Mouse (Mus musculus) C2C12 (cell line): ENCODE measurements around the gene Cped1.

Experiments used
- CEBPB ChIP-seq: IDR thresholded peaks from one replicate; pipeline ENCODE4 v1.6.1; 2011; ENCODE audit warnings: low read depth, mild to moderate bottlenecking, control low read depth, moderate library complexity
- CTCF ChIP-seq: IDR thresholded peaks from one replicate; pipeline ENCODE4 v1.5.1; 2011; ENCODE audit not compliant: control insufficient read depth, insufficient read depth, insufficient read length
- MYOD1 ChIP-seq: IDR thresholded peaks from one replicate; pipeline ENCODE4 v1.6.1; 2011; ENCODE audit warnings: low read depth; ENCODE audit not compliant: control insufficient read depth, insufficient read length
- MYOG ChIP-seq: IDR thresholded peaks from one replicate; pipeline ENCODE4 v1.6.1; 2011; ENCODE audit not compliant: control insufficient read depth, insufficient read length; ENCODE audit errors: extremely low read depth
- USF1 ChIP-seq: IDR thresholded peaks from one replicate; pipeline ENCODE4 v1.6.1; 2011; ENCODE audit warnings: low read depth, mild to moderate bottlenecking, control low read depth, moderate library complexity

DNA sequence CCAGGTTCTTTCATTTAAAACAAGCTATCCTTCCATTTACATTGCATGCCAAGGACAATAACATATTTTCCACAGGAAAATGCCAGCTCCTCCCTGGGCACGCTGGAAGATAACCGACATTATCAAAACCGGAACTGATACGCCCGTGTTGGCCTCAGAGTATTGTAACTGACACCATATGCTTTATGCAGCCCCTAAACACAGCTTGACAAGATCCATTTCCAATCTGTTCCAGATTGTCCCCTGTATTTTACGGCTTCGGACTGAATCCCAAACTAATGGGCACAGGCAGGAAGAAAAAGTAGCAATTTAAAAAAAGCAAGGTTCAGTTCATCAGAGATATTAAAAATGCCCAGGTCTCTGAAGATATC lies 220.0 kb downstream of the Cped1 start:
- TF ChIP-seq USF1 (no peak), CTCF (no peak), CEBPB (no peak), MYOD1 (no peak), MYOG (no peak)
